Mouse (Mus musculus) ES-Bruce4 (cell line): Measurements from ENCODE around the gene Itch.

Source experiments
- CTCF ChIP-seq: IDR thresholded peaks from one replicate; pipeline ENCODE4 v1.8.1; 2011; ENCODE audit warnings: low read depth, low read length
- EP300 ChIP-seq: IDR thresholded peaks from 2 replicates; pipeline ENCODE4 v1.6.1; 2011; ENCODE audit warnings: low read depth, low read length; ENCODE audit not compliant: insufficient read depth
- POLR2A ChIP-seq: IDR thresholded peaks from one replicate; pipeline ENCODE4 v1.8.1; 2011; ENCODE audit warnings: low read length; ENCODE audit not compliant: insufficient read depth

GRCm38 (mm10) chr2:155272396-155273170, 139.3 kb downstream of the Itch start:
- no peak for TF ChIP-seq CTCF
- no peak for TF ChIP-seq POLR2A
- TF ChIP-seq EP300, result no peak
